Mouse (Mus musculus): ENCODE measurements around the gene Ttc23. TPM values are rescaled to one million over a fixed set of nuclear protein-coding genes. Genes with fewer than 3 reads are reported as not detected.

Gene Ttc23
- total RNA-seq, 2 experiments from 2014 or later, result 5.2 to 6.6 TPM

GRCm38 (mm10) chr7:67797065-67797464, 149.9 kb downstream of the Ttc23 start:
- no peak for DNase-seq (ENCODE audit: low spot score in 2 of 2)

GRCm38 (mm10) chr7:67798476-67798875, 151.3 kb downstream of the Ttc23 start:
- no peak for DNase-seq (ENCODE audit: low spot score in 2 of 2)

- DNase-seq (ENCODE audit: low spot score in 2 of 2), result no peak
These were observed 153.3 kb downstream of the Ttc23 start for GRCm38 (mm10) chr7:67800547-67800946.

- DNase-seq (ENCODE audit: low spot score in 2 of 2), result no peak
These were observed 153.8 kb downstream of the Ttc23 start for GRCm38 (mm10) chr7:67801022-67801421.

- peak; percentile 63 to 73 for DNase-seq (ENCODE audit: low spot score in 2 of 2)
These were observed 156.0 kb downstream of the Ttc23 start for GRCm38 (mm10) chr7:67803015-67803856.

GRCm38 (mm10) chr7:67803857-67804215, 156.6 kb downstream of the Ttc23 start:
- no peak for DNase-seq (ENCODE audit: low spot score in 2 of 2)

Small RNA genes lying within 50 kb of the gene (microRNA-seq; reads per million reads assigned to microRNA genes)
- 0 reads per million in 2 experiments for gene Gm23844

Other genes with a start within 250 kb of the Ttc23 start
- 10 to 100 TPM; 37.5 to 41.0 TPM for gene Lrrc28, start 2.1 kb upstream of the Ttc23 start, total RNA-seq (2021)
- gene Synm, start 112.3 kb downstream of the Ttc23 start, total RNA-seq (2021), result 10 to 100 TPM; 24.5 to 26.1 TPM

Data from layer of hippocampus, adult 18-20 months (tissue).